Mouse (Mus musculus): ENCODE measurements around the gene Zfp821. TPM values are rescaled to one million over a fixed set of nuclear protein-coding genes. Genes with fewer than 3 reads are reported as not detected.
A peak's percentile ranks its signal among the peaks of the same experiment; 100 is the strongest.

Gene Zfp821
- total RNA-seq (2021): 10 to 100 TPM; 49.5 to 55.7 TPM
- long read RNA-seq, experiment 1, transcript Zfp821-206 (8 exons, 2,033 nt): major isoform, 15 of 38 reads
- long read RNA-seq, experiment 1, partial matches to known transcripts: 4 of 38 reads
- long read RNA-seq, experiment 1, other reads (novel, unspliced or antisense): 16 of 38 reads
- long read RNA-seq, experiment 2, transcript Zfp821-206 (8 exons, 2,033 nt): major isoform, 23 of 50 reads
- long read RNA-seq, experiment 2, partial matches to known transcripts: 3 of 50 reads
- long read RNA-seq, experiment 2, other reads (novel, unspliced or antisense): 21 of 50 reads

DNA sequence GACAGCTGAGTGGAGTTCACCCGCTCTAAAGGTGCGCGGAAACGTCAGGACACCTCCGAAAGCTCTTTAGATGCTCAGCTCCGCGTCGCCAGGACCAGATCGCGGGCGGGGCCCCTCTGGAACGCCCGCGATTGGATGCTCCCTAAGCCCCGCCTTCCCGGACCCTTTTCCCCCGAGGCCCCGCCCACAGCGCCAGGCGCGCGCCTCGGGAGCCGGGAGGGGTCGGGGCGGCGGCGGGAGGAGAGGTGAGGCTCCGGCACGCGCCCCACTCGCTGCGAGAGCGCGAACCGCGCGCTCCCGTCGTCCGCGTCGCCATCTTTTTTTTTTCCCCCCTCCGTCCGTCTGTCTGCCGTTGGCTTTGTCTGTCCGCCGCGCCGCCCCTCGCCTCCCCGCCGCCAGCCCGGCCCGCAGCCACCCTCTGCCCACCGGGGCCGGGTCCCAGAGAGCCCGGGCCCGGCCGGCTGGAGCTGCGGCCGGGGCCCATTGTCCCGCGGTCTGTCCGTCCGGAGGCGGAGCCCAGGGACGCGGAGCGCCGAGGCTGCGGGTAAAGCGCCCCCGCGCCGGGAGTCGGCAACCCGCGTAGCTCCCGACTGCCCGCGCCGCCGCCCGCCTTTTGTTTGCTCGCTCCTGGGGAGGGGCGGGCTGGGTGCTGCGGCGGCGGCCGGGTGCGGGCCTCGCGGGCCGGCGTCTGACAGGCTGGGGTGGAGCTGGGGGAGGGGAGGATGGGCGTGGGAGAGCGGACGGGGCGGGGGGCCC lies at the start of gene Zfp821:
TSS of gene Zfp821 (plus strand) at position 227 of the 756 bp plus-strand sequence.
- DNase-seq (ENCODE audit: low spot score in 2 of 2): peak; percentile 88 to 94

DNA sequence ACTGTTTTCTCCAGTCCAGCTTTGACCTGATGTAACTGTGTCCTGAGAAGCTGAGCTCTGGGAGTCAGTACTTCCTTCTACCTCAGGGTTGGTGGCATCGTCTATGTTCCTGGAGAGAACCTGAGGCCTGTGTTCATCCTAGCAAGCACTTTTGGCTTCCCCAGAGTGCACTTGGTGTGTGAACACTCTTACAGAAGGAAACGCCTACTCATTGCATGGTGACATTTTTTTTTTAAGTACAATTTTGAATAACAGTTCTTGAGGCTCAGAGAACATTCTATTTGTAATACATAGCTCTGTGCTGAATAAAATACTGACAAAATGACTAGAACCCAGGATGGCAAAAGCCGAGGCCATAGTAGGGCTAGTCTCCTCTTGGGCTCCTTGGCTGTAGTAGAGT lies 48.5 kb upstream of the Zfp821 start:
- peak in 1 of 2 experiments; percentile 46 for DNase-seq (ENCODE audit: low spot score in 2 of 2)

DNA sequence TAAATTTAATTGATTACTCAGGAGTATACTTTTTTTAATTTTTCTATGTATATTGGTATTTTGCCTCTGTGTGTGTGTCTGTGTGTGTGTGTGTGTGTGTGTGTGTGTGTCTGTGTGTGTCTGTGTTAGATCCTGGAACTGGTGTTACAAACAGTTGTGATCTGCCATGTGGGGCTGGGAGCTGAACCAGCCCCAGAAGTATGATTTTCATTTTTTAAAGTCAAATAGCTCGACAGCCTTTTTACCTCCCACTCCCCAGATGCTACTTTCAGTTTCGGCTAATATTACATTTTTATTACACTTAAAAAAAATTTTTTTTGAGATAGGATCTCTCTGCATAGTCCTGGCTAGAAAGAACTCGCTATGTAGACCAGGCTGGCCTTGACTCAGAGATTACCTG lies 43.0 kb upstream of the Zfp821 start:
- DNase-seq (ENCODE audit: low spot score in 2 of 2): peak in 1 of 2 experiments; percentile 81

DNA sequence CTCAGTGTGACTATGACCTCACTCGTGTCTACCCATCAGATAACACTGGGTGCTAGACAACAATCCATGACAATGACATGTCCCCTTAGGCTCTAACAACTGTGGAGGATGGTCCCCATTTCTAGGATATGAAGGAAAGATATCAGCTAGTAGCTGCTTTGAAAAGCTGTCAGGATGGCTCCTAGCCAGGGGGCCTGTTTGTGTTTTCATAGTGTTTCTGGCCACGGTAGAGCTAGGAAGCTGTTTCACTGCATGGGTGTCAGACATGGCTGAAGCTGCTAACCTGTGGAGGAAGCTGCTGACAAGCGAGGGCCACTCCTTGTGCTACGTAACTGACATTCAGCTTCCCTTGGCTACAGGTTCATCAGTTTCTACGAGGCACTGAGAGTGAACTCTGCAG lies 38.7 kb upstream of the Zfp821 start:
- DNase-seq (ENCODE audit: low spot score in 2 of 2): peak in 1 of 2 experiments; percentile 58

DNA sequence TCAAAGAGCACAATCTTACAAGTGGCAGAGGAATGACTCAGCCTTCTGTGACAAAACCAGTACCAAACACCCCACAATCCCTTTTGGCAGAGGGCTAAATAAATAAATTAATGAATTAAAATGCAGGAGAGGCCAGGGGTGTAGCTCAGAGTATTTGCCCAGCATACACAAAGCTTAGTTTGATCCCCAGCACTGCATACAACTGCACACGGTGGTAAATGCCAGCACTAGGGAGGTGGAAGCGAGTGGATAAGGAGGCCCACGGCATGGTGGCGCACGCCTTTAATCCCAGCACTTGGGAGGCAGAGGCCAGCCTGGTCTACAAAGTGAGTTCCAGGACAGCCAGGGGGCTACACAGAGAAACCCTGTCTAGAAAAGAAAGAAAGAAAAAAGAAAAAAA lies 32.7 kb upstream of the Zfp821 start:
- no peak for DNase-seq (ENCODE audit: low spot score in 2 of 2)

DNA sequence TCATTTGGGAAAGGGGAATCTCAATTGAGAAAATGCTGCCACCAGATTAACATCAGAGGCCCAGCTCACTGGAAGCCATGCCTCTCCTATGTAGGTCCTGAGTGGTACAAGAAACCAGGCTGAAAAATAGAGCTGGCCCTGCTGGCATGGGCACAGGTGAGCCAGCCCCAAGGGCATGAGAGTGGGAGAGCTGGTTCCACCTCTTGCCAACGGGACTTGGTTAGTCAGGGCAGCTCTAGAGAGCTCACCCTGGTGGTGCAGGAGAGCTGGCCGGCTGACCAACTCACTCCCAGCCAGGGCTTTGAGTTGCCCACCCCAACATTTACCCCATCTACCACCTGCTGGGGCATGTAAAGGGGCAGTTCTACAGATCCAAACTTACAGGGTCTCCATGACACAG lies 31.8 kb upstream of the Zfp821 start:
- no peak for DNase-seq (ENCODE audit: low spot score in 2 of 2)

DNA sequence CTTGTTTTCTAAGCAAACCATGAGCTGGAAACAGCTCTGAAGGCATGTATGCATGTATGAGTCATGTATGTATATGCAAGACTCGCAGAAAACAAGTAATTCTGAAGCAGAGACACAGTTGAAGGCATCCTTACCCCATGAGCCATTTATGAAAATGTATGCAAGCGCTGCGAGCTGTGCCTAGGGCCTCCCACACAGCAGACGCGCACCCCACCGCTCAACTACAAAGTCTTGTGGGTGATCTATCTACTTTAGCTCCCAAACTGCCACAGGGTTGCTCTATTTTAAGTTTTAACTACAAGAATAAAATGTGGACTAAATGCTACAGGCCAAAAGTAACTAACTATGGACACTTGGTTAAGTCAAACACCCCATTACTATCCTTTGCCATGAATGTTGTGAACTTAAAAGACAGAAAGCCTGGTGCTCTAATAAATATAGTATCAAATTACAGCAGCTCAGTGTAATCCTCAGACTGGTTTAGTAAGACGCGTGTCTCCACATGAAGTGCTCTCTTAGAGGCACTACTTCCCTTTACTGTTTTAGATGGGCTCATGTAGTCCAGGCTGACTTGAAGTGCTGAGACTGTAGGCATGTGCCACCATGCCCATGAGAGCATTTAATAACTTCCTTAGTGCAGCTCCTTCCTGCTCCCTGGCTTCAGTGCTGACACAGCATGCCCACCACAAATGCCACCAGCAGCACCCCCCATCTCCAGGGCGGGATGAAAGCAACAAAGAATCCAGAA lies 29.3 kb upstream of the Zfp821 start:
- peak in 1 of 2 experiments; percentile 47 for DNase-seq (ENCODE audit: low spot score in 2 of 2)

DNA sequence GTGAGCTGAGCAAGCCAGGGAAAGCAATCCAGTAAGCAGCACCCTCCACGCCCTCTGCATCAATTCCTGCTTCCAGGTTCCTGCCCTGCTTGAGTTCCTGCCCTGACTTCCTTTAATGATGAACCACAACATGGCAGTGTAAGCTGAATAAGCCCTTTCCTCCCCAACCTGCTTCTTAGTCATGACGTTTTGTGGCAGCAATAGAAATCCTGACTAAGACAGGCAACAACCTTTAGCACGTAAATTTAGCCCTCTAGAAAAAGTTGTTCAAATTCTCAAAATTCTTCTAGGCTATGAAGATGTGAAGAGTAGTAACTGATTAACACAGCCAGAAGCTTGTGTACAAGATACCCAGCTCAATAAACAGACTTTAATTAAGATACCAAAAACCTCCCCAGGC lies 23.8 kb upstream of the Zfp821 start:
- DNase-seq (ENCODE audit: low spot score in 2 of 2): no peak

DNA sequence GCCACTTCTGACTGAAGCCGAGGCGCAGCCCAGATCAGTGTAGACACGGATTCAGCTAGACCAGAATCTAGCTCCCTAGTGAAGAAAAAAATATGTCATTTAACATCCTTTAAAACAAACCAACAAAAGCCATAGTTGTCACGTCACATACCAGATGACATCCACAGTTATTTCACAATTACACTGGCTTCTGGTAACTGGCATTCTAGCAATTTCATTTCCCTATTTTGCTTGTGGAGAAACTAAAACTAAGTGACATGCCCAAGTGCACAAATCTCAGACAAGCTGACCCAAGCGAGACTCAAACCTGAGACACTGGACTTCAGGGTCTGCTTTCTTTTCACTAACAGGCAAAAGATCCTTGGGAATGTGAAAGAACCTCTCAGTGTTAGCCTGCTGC lies 23.2 kb upstream of the Zfp821 start:
- DNase-seq (ENCODE audit: low spot score in 2 of 2): no peak

DNA sequence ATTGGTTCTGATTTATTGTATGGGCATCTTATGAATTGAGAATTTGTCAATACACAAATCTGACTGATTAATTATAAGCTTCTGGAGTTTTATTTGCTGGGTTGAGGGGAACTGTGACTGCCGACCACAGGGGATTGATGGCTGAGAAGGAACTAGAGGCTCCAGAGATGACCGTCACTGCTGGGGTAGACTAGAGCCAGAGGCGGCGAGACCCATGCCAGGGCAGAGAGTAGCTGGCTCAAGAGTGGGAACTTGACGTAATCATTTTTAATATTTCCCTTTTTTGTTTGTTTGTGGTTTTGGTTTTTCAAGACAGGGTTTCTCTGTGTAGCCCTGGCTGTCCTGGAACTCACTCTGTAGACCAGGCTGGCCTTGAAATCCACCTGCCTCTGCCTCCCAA lies 18.1 kb upstream of the Zfp821 start:
- DNase-seq (ENCODE audit: low spot score in 2 of 2): no peak

DNA sequence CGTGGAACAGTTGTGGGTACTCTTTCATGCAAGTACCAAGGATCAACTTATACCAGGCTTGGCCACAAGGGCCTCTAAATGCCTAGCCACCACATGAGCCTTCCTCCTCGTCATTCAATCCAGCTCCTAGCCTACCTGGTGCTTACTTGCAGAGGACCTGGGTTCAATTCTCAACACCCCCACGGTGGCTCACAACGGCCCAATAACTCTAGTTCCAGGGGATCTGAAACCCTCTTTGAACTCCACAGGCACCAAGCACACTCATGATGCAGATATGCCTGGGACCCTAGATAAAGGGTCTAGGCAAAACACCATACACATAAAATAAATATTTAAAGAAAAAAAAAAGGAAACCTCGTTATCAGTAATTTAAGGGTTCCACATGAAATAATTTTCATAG lies 13.6 kb upstream of the Zfp821 start:
- no peak for DNase-seq (ENCODE audit: low spot score in 2 of 2)

DNA sequence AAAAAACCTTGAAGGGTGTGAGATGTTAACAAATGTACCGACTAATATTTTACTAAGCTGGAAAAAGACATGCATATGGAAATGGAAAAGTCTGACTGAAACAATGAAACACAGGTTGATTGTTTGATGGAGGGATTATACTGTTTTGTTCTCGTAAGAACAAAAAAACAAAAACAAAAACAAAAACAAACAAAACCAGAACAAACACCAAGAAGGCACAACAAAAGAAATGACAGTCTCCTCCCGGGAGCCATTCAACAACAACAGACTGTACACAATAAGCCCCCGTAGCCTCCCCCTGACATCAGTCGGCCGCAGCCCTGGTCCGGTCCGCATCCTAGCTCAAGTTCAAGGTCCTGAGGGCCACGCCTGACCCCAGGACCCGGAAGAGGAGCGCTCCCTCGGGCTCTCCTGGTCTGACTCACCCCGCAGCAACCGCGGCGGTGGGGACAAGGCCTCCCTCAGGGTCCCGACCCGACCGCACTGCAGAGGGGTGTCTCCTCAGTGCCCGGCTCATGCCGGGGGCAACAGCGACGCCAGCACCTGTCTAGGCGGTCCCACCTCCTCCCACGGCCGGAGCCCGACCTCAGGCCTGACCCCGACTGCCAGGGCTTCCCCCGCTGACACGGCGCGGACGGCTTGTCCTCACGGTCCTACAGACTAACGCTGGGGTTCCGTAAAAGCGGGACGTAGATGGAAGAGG lies 12.8 kb upstream of the Zfp821 start:
- no peak for DNase-seq (ENCODE audit: low spot score in 2 of 2)

DNA sequence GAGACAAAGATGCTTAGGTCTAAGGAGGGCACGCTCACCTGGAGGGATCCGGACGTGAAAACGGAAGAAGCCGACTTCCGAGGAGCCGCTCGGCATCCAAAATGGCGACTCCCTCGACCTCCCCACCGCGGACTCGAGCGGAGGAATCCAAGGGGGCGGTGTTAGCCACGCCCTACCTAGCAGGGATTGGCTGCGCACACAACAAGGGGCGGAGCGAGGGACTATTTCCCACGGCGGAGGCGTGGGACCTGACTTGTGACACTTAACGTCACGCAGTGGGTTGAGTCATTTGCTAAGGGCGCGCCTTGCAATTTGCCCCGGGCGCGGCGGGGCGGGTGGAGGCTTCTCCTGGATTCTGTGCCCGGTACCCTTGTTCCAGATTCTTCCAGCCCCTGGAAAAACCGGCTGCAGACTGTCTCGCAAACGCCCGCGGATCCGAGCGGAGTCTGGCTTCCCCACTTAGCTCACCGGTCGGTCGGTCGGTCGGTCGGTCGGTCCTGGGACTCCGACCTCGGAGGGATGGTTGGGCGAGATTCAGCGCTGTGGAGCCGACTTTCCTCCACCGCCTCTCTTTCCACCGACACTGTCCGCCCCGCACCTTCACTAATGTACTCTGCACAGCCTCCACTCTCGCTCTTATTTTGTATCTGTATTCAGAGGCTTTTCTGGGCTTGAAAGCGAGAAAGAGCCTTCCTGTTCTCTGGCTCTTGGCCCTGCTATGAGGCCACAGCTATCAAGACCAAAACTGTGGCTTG lies 12.0 kb upstream of the Zfp821 start, which contains the start of gene Ist1:
TSS of gene Ist1 (minus strand) at position 115 of the 755 bp plus-strand sequence.
- peak; percentile 96 to 98 for DNase-seq (ENCODE audit: low spot score in 2 of 2)

DNA sequence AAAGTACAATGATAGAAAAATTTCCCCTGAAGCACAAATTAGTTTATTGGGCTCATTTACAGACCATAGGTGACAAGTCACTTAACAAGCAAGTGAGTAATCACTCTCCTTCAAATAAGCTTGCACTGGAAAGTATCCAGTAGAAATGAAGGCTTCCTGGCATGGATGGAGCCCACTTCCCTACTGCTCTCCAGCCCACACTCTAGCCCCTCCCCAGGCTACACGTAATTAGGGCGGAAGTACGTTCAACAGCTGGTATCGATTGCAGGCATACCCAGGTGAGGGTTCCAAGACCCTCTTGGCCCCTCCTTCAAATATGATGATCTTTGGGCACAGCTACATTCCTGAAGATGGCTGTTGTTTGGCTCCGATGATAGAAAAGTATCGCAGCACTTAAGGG lies 11.2 kb upstream of the Zfp821 start:
- DNase-seq (ENCODE audit: low spot score in 2 of 2): no peak

DNA sequence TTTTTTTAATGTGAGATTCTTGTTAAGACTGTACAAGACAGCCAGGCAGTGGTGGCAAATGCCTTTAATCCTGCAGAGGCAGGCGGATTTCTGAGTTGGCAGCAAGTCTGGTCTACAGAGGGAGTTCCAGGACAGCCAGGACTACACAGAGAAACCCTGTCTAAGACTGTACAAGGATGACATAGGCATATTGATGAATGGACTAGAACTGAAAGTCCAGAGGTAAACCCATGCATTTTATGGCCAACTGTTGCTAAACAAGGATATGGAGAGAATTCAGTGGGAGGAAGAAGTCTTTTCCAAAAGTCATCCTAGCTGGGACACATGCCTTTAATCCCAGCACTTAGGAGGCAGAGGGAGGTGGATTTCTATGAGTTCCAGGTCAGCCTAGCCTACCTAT lies 7.6 kb upstream of the Zfp821 start:
- DNase-seq (ENCODE audit: low spot score in 2 of 2): no peak

DNA sequence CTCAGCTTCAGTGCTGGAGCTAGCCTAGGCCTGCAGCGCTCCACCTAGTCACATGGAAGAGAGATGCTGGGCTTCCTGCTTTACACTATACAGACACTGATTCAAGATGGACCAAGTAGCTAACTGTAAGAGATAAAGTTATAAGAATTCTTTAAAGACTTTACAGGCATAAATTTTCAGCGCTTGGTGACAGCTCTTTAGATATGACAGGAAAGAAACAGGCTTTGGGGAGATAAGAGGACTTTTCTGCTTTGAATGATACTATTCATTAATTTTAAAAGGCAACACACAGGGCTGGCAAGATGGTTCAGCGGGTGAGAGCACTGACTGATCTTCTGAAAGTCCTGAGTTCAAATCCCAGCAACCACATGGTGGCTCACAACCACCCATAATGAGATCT lies 6.9 kb upstream of the Zfp821 start:
- no peak for DNase-seq (ENCODE audit: low spot score in 2 of 2)

DNA sequence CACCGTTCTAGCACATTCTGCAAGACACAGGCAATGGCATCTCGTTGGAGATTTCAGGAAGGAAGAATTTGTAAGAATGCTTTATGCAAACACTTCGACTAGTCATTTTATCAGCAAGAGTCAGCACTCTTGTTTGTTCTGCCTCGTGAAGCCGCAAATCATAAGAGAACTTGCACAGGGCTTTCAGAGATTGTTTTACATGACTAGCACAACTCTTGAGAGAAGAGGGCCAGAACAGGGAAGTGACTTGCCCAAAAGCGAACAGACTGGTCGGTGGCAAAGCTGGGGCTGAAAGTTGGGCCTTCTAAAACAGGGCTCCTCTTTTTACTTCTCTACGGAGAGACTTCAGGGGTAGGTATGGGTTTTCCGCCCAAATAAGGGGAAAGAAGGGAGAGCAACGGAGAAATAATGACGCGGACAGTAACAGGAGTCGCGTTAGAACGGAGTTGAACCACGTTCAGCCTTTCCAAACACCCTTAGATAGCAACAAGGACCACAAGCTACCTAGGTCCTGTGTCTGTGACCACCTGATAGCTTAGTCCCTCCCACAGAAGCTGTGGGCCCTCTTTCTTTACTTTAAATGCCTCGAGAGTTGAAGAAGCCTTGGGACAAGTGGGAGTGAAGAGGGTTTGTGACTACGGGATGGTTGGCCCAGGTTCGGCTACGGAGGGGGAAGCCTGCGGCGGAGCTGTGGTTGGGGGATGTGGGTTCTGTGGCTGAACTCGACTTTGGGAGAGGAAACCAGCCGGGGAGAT lies 604 bp upstream of the Zfp821 start:
- DNase-seq (ENCODE audit: low spot score in 2 of 2): no peak

DNA sequence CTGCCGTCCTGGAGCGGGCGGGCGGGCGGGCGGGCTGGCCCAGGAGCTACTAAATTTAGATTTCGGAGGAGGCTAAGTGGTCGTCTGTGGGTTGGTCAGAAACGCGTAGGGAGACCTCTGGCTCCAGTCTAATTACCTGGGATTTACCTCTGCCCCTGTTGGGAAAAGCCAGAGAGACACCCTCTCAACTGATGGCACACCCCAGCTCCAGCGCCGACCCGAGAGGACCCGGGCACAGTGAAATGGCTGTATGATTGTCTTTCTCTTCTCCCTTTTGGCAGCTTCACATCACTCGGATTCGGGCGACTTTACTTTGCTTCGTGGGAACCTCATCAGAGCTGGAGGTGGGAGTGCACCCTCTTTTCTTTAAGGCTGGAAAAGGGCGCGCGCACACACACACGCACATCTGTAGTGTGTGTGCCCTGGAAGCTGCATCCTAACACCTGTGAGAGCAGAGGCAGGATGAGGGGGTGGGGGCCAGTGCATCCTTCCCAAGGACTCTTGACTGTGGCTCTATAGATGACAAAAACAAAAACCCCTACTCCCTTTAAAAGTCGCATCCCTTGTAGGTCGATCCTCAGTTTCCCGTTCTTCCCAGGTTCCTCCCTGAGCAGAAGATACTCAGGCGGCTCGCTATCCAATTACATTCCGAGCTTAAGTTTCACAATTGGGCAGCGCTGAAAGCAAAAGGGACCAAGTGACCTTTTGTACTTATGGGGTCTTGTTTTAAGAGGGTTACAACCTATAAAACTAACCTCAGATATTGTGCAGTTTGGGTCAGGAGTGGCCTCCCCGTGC lies 929 bp downstream of the Zfp821 start:
- DNase-seq (ENCODE audit: low spot score in 2 of 2): peak in 1 of 2 experiments; percentile 26

DNA sequence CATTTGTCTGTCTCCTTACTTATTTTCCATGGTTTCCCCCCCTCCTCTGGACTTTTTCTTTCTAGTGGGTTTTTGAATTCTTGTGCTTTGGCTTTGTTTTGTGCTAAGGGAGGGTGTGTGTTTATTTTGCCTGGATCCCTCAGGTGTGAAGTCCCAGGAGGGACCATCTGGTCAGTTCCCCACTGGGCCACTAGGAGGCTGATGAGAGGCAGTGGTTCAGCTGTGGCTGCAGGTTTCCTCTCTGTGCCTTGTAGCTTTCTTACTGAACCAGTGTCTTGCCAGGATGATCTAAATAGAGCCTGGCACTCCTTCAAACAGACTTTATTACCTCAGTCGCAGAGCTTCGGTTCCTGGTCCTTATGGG lies 1.5 kb downstream of the Zfp821 start:
- peak; percentile 35 to 66 for DNase-seq (ENCODE audit: low spot score in 2 of 2)

All from layer of hippocampus, postnatal 14 days (tissue).